Mouse (Mus musculus) hematopoietic stem cell, adult 5-6 weeks (primary cell): ENCODE measurements around the gene Cdc7. TPM values are rescaled to one million over a fixed set of nuclear protein-coding genes. Genes with fewer than 3 reads are reported as not detected.

ENCODE experiments used
- ATAC-seq, 2 experiments: fragments of 125-278 bp in 1 of 2; replicated peaks in 1 of 2; 2 replicates each; pipeline ENCODE4 v1.8.0; 2016 to 2017; ENCODE audit warnings: inconsistent platforms in 2 of 2, mild to moderate bottlenecking in 2 of 2, moderate number of reproducible peaks in 2 of 2, low read depth in 1 of 2, moderate TSS enrichment in 1 of 2; ENCODE audit not compliant: low FRiP score in 2 of 2, poor library complexity in 2 of 2, severe bottlenecking in 2 of 2, insufficient read depth in 1 of 2, low TSS enrichment in 1 of 2
- total RNA-seq: library from RNA; stranded (forward); fragments of 172-1452, 232-1000 nt; gene quantifications from 2 replicates; pipeline ENCODE4 v1.2.3, GENCODE M21; 2017

Gene Cdc7
- total RNA-seq, 1 experiment from 2014 or later, result 37.8 TPM

GRCm38 (mm10) chr5:106989181-106989580 is 25.1 kb downstream of the Cdc7 start:
- no peak for ATAC-seq

GRCm38 (mm10) chr5:106989786-106990185 is 25.7 kb downstream of the Cdc7 start:
- no peak for ATAC-seq

DNA sequence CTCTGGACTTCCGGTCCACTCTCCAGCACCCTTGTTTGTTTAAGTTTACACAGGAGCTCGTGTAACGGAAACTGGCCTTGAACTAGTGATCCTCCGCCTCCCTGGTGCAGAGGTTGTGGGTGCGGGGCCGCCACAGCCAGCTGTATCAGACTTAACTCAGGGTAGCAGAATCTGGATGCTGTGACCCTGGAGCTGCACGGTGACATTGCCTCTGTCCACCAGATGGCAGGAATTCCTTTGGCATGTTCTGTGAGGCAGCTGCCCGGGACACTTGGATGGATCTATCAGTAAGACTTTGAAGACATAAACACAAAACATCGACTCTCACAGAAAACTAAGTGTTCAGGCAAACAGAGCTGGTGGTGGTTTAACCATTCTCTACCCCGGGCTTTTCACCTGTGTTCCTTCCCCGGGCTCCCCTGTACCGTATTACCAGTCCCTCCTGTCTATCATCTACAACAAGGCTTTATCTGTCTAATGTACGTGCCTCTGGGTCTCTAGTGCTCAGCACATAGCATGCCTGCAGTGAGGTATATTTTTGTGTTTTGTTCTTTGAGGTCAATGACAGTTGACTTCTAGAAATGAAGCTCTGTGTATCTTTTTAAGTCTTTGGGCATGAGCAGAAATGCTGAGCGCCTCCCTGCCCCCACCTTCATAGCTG is 26.6 kb downstream of the Cdc7 start:
- peak; percentile 58 to 78 for ATAC-seq

- ATAC-seq, result peak in 1 of 2 experiments; percentile 66; a peak in 1 of 4 replicates
These were observed 27.3 kb downstream of the Cdc7 start for GRCm38 (mm10) chr5:106991300-106991929.

GRCm38 (mm10) chr5:106994716-106995115 is 30.6 kb downstream of the Cdc7 start:
- ATAC-seq, result no peak

GRCm38 (mm10) chr5:106995886-106996538 is 31.9 kb downstream of the Cdc7 start:
- ATAC-seq, result 0 out of 4 replicates have a peak, but pooled peaks have one; percentile 46 to 47

- no peak for ATAC-seq
These were observed 32.6 kb downstream of the Cdc7 start for GRCm38 (mm10) chr5:106996539-106997244.

DNA sequence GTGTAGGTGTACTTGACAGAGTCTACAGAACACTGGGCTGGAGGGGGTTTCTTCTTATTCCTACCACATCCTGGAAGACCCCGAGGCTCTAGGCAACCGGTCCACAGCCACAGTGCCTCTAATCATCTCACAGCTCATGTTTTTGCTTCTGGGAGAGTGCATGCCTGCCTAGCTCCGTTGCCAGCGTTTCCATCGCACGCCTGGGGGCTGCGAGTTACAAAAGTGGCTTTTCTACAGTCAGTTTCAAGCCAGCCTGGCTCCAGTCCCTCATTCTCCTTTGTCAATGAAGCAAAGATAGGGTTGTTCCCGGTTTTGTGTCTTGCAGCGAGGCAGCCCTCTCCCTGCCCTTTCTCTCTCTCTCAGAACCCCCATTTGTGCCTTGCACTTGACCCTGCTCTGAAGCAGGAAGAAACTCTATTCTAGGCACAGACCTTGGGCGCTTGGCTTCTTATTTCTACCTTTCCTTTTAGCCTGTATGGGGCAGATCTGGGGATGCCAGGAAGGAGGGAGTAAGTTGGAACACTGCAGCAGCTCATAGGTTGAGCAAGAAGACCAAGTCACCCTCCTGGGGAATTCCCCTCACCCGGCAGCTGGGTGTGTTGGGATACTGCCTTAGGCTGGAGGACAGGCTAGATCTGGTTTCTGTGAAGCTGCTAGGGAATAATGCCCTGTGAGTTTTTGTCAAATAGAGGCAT is 37.4 kb downstream of the Cdc7 start:
- ATAC-seq, result 0 out of 4 replicates have a peak, but pooled peaks of 1 of the 2 experiments have one; percentile 4

- ATAC-seq, result no peak
These were observed 37.9 kb downstream of the Cdc7 start for GRCm38 (mm10) chr5:107002091-107002416.

- ATAC-seq, result no peak
These were observed 45.6 kb downstream of the Cdc7 start for GRCm38 (mm10) chr5:107009721-107010120.

DNA sequence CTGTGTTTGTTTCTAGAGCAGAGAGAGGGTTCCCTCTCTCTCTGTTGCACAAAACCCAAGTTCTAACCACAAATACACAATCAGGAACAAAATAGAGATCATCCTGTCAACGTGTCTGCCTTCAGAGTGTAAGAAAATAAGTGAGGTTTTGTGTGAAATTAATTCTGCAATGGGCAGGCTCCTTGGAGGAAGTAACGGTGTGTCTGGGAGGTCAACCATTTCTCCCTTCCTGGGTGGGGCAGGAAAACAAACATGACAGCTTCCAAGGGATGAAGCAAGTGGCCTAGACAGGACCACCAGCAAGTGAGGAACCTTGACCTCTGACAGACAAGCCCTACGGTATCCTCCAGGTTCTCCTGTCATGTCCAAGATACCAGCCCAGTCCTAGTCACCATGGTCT is 46.2 kb downstream of the Cdc7 start:
- no peak for ATAC-seq

GRCm38 (mm10) chr5:107011316-107012029 is 47.4 kb downstream of the Cdc7 start:
- no peak for ATAC-seq

GRCm38 (mm10) chr5:107012030-107012715 is 48.1 kb downstream of the Cdc7 start:
- ATAC-seq, result peak; percentile 59 to 67

DNA sequence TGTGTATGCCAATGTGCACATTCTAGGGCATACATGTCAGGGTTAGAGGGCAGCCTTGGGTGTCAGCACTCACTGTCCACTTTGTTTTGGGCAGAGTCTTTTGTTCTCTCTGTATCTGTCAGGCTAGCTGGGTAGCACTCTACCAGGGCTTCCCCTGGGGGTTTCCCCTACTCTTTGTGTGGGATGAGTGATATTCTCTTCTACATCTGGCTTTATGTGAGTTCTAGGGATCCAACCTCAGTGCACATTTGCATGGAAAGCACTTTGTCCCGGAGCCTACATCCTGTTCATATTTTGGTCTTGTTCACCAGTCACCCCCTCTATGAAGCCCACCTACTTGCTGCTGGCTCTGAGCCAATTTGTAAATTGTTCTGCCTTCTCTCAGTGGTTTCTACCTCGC is 49.3 kb downstream of the Cdc7 start:
- no peak for ATAC-seq

GRCm38 (mm10) chr5:107014146-107014545 is 50.0 kb downstream of the Cdc7 start:
- no peak for ATAC-seq

DNA sequence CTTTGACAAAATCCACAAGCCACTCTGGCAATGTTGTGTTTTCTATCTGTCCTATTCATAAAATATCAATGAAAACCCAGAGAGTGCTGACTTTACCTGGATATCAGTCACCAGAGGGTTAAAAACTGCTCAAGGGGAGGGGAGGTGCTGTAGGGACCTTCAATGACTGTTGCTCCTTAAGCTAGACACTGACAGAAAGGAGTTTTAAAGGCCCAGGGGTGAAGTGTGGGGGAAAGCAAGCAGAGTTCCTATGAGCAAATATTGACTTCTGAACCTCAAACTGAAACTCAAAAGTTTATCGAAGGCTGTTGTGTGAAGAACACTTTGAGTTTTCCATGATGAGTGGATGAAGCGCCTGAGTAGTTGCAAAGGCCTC is 50.9 kb downstream of the Cdc7 start:
- ATAC-seq, result no peak
